Mouse (Mus musculus): ENCODE results near the gene Gm20547.

The Gm20547 gene

GRCm38 (mm10) chr17:34807176-34807575 lies 74.7 kb downstream of the Gm20547 start:
- in situ Hi-C loops (cut with MboI; ENCODE audit: low sequenced_read_pairs): no loop called here
